Mouse (Mus musculus): ENCODE results near the gene Prdx5. TPM values are rescaled to one million over a fixed set of nuclear protein-coding genes. Genes with fewer than 3 reads are reported as not detected.
A peak's percentile ranks its signal among the peaks of the same experiment; 100 is the strongest.
"Not testable (repeated sequence)": the region's sequence is repeated elsewhere in the genome, so short reads cannot be mapped to it uniquely, and the experiment has no call there.

Gene Prdx5
- total RNA-seq, 2 experiments from 2014 or later, result 76.5 to 126 TPM

- no peak for ATAC-seq (replicated peaks; ENCODE audit: low FRiP score, low TSS enrichment, poor library complexity, severe bottlenecking)
Observed at GRCm38 (mm10) chr19:6904846-6905245, 5.1 kb downstream of the Prdx5 start.

GRCm38 (mm10) chr19:6903031-6903430 lies 6.9 kb downstream of the Prdx5 start:
- no peak for ATAC-seq (replicated peaks; ENCODE audit: low FRiP score, low TSS enrichment, poor library complexity, severe bottlenecking)

- ATAC-seq (replicated peaks; ENCODE audit: low FRiP score, low TSS enrichment, poor library complexity, severe bottlenecking), result no peak
Observed at GRCm38 (mm10) chr19:6899641-6900040, 10.3 kb downstream of the Prdx5 start.

- not testable (repeated sequence) for ATAC-seq (replicated peaks; ENCODE audit: low FRiP score, low TSS enrichment, poor library complexity, severe bottlenecking)
Observed at GRCm38 (mm10) chr19:6895608-6896305, 14.1 kb downstream of the Prdx5 start.

GRCm38 (mm10) chr19:6893731-6894451 lies 16.0 kb downstream of the Prdx5 start:
- ATAC-seq (replicated peaks; ENCODE audit: low FRiP score, low TSS enrichment, poor library complexity, severe bottlenecking), result no peak

- ATAC-seq (replicated peaks; ENCODE audit: low FRiP score, low TSS enrichment, poor library complexity, severe bottlenecking), result no peak
Observed at GRCm38 (mm10) chr19:6892512-6892911, 17.4 kb downstream of the Prdx5 start.

- ATAC-seq (replicated peaks; ENCODE audit: low FRiP score, low TSS enrichment, poor library complexity, severe bottlenecking), result no peak
Observed at GRCm38 (mm10) chr19:6877965-6878364, 31.9 kb downstream of the Prdx5 start.

- ATAC-seq (replicated peaks; ENCODE audit: low FRiP score, low TSS enrichment, poor library complexity, severe bottlenecking), result no peak
Observed at GRCm38 (mm10) chr19:6876799-6877198, 33.1 kb downstream of the Prdx5 start.

GRCm38 (mm10) chr19:6875834-6876233 lies 34.1 kb downstream of the Prdx5 start:
- no peak for ATAC-seq (replicated peaks; ENCODE audit: low FRiP score, low TSS enrichment, poor library complexity, severe bottlenecking)

GRCm38 (mm10) chr19:6874257-6874656 lies 35.6 kb downstream of the Prdx5 start:
- no peak for ATAC-seq (replicated peaks; ENCODE audit: low FRiP score, low TSS enrichment, poor library complexity, severe bottlenecking)

- no peak for ATAC-seq (replicated peaks; ENCODE audit: low FRiP score, low TSS enrichment, poor library complexity, severe bottlenecking)
Observed at GRCm38 (mm10) chr19:6872701-6873100, 37.2 kb downstream of the Prdx5 start.

GRCm38 (mm10) chr19:6871574-6872271 lies 38.2 kb downstream of the Prdx5 start:
- peak; percentile 85 for ATAC-seq (replicated peaks; ENCODE audit: low FRiP score, low TSS enrichment, poor library complexity, severe bottlenecking)

- peak; percentile 58 for ATAC-seq (replicated peaks; ENCODE audit: low FRiP score, low TSS enrichment, poor library complexity, severe bottlenecking)
Observed at GRCm38 (mm10) chr19:6869355-6869754, 40.6 kb downstream of the Prdx5 start.

GRCm38 (mm10) chr19:6861451-6861850 lies 48.5 kb downstream of the Prdx5 start:
- ATAC-seq (replicated peaks; ENCODE audit: low FRiP score, low TSS enrichment, poor library complexity, severe bottlenecking), result no peak

- ATAC-seq (replicated peaks; ENCODE audit: low FRiP score, low TSS enrichment, poor library complexity, severe bottlenecking), result no peak
Observed at GRCm38 (mm10) chr19:6860706-6861105, 49.2 kb downstream of the Prdx5 start.

- no peak for ATAC-seq (replicated peaks; ENCODE audit: low FRiP score, low TSS enrichment, poor library complexity, severe bottlenecking)
Observed at GRCm38 (mm10) chr19:6859971-6860370, 49.9 kb downstream of the Prdx5 start.

- ATAC-seq (replicated peaks; ENCODE audit: low FRiP score, low TSS enrichment, poor library complexity, severe bottlenecking), result no peak
Observed at GRCm38 (mm10) chr19:6859032-6859651, 50.8 kb downstream of the Prdx5 start.

- peak; percentile 44; the same call in 1 of the 2 replicates for ATAC-seq (replicated peaks; ENCODE audit: low FRiP score, low TSS enrichment, poor library complexity, severe bottlenecking)
Observed at GRCm38 (mm10) chr19:6858031-6858430, 51.9 kb downstream of the Prdx5 start, which contains the start of gene Ccdc88b. Gene Ccdc88b (minus strand): TSS chr19:6858211.

GRCm38 (mm10) chr19:6857391-6858005 lies 52.4 kb downstream of the Prdx5 start:
- no peak for ATAC-seq (replicated peaks; ENCODE audit: low FRiP score, low TSS enrichment, poor library complexity, severe bottlenecking)
